Mouse (Mus musculus) megakaryocyte, embryonic 14.5 days (primary cell): Measurements from ENCODE around the gene Astn1. TPM values are rescaled to one million over a fixed set of nuclear protein-coding genes. Genes with fewer than 3 reads are reported as not detected.

Experiments used
- H3K27me3 ChIP-seq: replicated peaks from 2 replicates; pipeline ENCODE3; 2012; ENCODE audit warnings: inconsistent platforms
- H3K36me3 ChIP-seq: replicated peaks from 2 replicates; pipeline ENCODE3; 2012; ENCODE audit warnings: low read length, inconsistent platforms, mixed read lengths
- H3K4me1 ChIP-seq: 2 replicates; pipeline ENCODE4 v1.6.1; 2012; ENCODE audit warnings: inconsistent platforms
- H3K4me3 ChIP-seq: replicated peaks from 2 replicates; pipeline ENCODE3; 2012; ENCODE audit warnings: moderate library complexity, mild to moderate bottlenecking, inconsistent platforms
- H3K9me3 ChIP-seq: 2 replicates; pipeline ENCODE4 v1.6.1; 2012; ENCODE audit warnings: inconsistent platforms
- FLI1 ChIP-seq: IDR thresholded peaks from 2 replicates; pipeline ENCODE4 v1.6.1; 2012; ENCODE audit warnings: low read length, inconsistent platforms, mixed read lengths
- GATA1 ChIP-seq: IDR thresholded peaks from 3 replicates; pipeline ENCODE4 v1.6.1; 2012; ENCODE audit warnings: mixed read lengths, low read length, inconsistent platforms, borderline replicate concordance
- polyA plus RNA-seq: library from polyadenylated mRNA; stranded (reverse); fragments of >175 nt; gene quantifications from 2 replicates; pipeline ENCODE4 v1.2.3, GENCODE M21; 2012; ENCODE audit warnings: low replicate concordance; ENCODE audit not compliant: insufficient read depth

The Astn1 gene
- polyA plus RNA-seq, 1 experiment = not detected

DNA sequence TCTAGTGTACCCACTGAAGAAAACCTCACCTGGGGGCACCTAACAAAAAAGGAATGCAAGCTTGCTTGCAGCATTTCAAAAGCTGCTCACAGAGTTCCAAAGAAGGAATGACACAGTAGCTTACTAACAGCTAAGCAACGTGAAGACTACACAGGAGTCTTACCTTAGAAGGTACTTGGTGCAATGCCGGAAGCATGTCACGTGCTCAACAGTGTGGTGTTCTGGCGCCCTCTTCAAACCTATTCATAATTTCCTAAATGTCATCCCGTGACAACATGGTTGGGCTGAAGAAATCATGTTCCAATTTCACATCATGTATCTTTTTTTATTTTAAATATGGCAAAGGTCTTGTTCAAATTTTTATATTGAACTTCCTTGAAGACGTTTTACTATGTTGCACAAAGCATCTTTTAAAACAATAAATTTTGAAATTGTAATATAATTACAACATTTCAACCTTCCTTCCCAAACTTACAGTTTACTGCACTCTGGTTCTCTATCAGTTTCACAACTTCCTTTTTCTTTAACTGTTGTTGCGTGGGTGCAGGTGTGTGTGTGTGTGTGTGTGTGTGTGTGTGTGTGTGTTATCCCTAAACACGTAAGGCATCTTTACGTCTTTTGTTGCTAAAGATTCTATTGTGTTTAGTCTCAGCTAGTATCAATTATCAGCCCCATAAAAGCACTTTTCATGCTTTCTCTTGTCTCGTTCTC, 335.9 kb downstream of the Astn1 start:
- H3K4me1 ChIP-seq = no peaks in the 10 kb centered on the region
- H3K4me3 ChIP-seq = no peak overlapping the region
- TF ChIP-seq FLI1 (no peak), GATA1 (no peak)
- H3K9me3 ChIP-seq = peaks cover 5% of the 10 kb centered on the region; the same call in 1 of the 2 replicates
- H3K27me3 ChIP-seq = no peaks in the 10 kb centered on the region
- H3K36me3 ChIP-seq = no peaks in the 10 kb centered on the region

DNA sequence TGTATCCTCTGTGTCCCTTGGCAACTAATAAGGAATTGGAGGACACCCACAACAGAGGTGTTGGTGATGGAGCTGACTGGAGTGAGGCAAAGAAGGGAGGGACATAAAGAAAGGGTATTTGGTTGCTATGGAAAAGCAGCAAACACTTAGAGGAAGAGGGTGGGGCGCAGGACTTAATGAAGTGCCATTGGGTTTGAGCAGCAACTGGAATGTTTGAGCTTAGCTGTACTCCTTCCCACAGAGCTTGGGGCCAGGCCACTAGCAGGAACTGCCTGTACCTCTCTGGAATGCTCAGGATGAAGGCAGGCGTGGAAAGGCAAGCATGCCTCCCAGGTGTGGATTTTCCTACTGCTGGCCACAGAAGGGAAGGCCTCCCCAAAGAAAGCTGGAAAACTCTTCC, 337.2 kb downstream of the Astn1 start:
- H3K27me3 ChIP-seq = no peaks in the 10 kb centered on the region

DNA sequence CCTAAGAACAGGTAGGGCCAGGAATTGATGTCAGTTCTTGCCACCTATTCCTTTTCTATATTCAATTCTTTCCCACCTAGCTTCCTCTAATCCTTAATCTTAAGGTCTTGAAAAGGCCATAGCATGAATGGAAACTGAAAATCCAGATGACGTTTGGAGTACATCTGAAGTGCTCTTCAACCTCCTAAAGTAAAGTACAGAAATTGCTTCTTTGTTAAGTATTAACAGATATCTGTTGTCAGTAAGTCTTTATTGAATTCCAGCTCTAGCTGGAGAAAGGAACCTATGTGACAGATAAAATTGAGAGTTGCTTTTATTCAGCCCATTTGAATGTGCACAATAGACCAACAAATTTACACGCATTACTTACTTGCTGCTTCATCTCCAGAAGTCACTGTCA, 338.1 kb downstream of the Astn1 start:
- Histone ChIP-seq H3K36me3 (no peaks in the 10 kb centered on the region), H3K9me3 (peaks cover 5% of the 10 kb centered on the region; the same call in 1 of the 2 replicates), H3K4me1 (no peaks in the 10 kb centered on the region), H3K4me3 (no peak overlapping the region), H3K27me3 (no peaks in the 10 kb centered on the region)
- no peak for TF ChIP-seq FLI1
- TF ChIP-seq GATA1 = no peak

More for the DNA sequence above, 337.2 kb downstream of the Astn1 start:
- no peaks in the 10 kb centered on the region for H3K36me3 ChIP-seq
- H3K4me3 ChIP-seq = no peak overlapping the region
- no peaks in the 10 kb centered on the region for H3K4me1 ChIP-seq
- TF ChIP-seq GATA1 (no peak), FLI1 (no peak)
- H3K9me3 ChIP-seq = peaks cover 5% of the 10 kb centered on the region; the same call in 1 of the 2 replicates

DNA sequence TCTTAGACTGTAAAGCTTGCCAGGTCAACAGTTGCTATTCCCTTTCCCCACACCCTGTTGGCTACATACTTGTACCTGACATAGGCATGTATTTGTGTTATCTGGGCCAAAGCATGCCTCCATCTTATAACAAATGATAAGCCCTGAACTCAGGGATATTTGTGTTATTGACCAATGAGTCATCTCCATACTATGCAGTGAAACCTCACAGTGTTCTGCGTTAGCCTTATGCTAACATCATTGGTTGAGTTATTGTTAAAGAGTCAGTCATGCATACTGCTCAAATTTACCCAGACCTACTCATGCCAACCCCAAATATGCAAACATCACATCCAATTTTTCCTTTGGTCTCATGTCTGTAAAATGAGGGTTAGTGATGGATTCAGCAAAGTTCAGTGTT, 339.3 kb downstream of the Astn1 start:
- Histone ChIP-seq H3K36me3 (no peaks in the 10 kb centered on the region), H3K9me3 (peaks cover 5% of the 10 kb centered on the region; the same call in 1 of the 2 replicates), H3K27me3 (no peaks in the 10 kb centered on the region), H3K4me3 (no peak overlapping the region), H3K4me1 (no peaks in the 10 kb centered on the region)
- no peak for TF ChIP-seq GATA1
- TF ChIP-seq FLI1 = no peak

DNA sequence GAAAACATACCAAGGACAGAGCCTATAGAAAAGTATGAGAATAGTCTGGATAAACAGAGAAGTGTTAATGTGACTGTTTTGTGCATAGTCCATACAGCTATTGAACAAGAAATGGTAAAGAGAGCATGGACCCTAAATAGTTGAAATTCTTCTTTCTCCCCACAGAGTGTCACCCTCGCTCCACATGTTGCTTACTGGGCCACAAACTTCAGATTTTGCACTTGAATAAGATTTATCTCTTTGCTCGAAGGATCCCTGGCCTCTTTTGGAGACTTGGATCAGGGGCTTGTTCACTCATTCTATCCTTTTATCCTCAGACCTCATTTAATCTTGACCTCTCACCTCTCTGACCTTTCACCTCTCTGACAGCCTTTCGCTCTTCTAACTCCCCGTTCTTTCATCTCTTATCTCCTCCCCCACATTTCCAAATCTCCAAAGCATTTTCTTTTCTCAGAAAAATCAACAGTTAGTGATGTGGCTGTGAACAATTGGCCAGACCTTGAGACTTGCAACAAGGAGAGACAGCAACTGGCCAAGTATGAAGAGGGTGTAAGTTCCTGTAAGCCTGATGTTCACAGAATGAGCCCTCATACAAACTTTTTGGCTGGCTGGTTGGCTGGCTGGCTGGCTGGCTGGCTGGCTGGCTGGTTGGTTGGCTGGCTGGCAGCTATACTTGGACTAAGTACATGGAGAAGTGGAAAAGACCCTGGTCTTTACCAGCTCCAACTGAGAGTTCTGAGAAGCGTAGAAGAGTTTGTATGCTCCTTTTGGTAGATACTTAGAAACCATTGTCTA, 351.4 kb downstream of the Astn1 start:
- no peak overlapping the region for H3K4me3 ChIP-seq
- H3K9me3 ChIP-seq = no peaks in the 10 kb centered on the region
- no peaks in the 10 kb centered on the region for H3K36me3 ChIP-seq
- H3K27me3 ChIP-seq = no peaks in the 10 kb centered on the region
- TF ChIP-seq GATA1 = no peak
- no peak for TF ChIP-seq FLI1
- no peaks in the 10 kb centered on the region for H3K4me1 ChIP-seq

DNA sequence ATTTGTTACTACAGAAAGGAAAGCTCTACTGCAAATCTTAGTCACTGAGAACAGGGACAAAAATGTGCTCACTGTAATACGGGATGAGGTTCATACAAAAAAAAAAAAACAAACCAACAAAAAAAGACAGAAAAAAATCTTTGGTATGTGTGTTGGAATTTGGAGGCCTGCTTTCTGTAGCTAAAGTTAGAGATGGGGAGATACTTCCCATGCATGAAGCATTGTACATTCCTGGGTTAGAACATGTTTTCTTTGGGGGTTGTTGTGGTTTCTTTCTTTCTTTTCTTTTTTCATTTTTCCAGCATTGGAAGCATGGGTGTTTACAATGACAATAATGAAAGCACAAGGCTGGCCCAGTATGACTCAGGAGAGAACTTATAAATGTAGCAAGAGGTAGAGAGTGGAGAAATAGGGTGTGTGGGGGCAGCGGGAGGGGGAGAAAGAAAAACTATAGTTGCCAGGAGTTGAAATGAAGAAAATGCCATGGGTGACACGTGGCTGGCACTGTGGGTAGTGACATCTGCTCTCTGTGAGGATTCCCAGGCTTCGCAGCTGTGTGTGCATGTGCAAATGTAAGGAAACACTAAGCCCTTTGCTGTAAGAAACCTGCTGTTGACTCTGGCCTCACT, 370.9 kb downstream of the Astn1 start:
- no peak for TF ChIP-seq GATA1
- no peak for TF ChIP-seq FLI1

DNA sequence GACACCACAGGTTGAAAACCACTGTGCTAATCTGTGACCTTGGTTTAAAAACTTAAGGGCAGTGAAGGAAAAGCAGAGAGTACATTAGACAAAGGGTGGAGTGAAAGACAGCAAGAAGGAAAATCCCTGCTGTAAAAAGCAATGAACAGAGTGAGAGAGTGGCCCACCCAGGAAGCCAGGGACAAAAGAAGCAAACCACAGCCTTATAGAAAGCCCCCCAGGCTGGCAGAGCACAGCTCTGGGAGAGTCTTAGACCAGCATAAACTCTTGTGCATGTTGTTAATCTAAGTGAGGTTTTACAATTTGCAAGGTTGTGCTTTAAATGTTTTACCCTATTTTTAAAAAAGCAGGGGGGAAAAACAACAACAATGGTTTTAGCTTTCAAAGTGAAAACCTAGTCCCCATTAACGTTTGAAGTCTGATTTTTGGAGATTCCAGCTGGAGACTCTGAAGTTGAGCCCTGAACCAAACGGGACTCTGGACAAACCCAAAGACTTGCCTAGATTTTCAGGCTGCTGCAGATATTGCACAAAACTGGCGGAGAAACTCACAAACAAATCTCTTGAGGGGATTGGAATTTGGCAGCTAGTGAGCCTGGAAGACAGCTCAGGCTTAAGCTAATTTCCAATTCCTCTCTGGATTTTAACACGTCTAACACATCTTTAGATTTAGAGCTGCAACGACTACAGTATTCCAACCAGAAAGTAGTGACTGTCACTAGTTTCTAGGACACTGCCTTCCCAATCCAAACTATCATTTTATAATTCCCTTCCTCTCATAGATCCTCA, 377.3 kb downstream of the Astn1 start:
- Histone ChIP-seq H3K9me3 (peaks cover 2% of the 10 kb centered on the region; the same call in 1 of the 2 replicates), H3K36me3 (no peaks in the 10 kb centered on the region), H3K27me3 (no peaks in the 10 kb centered on the region), H3K4me1 (no peaks in the 10 kb centered on the region), H3K4me3 (no peak overlapping the region)
- TF ChIP-seq GATA1 = no peak
- no peak for TF ChIP-seq FLI1

More for the DNA sequence above, 370.9 kb downstream of the Astn1 start:
- no peaks in the 10 kb centered on the region for H3K36me3 ChIP-seq
- no peaks in the 10 kb centered on the region for H3K4me1 ChIP-seq
- H3K9me3 ChIP-seq = peaks cover 4% of the 10 kb centered on the region; the same call in 1 of the 2 replicates
- no peaks in the 10 kb centered on the region for H3K27me3 ChIP-seq
- no peak overlapping the region for H3K4me3 ChIP-seq

DNA sequence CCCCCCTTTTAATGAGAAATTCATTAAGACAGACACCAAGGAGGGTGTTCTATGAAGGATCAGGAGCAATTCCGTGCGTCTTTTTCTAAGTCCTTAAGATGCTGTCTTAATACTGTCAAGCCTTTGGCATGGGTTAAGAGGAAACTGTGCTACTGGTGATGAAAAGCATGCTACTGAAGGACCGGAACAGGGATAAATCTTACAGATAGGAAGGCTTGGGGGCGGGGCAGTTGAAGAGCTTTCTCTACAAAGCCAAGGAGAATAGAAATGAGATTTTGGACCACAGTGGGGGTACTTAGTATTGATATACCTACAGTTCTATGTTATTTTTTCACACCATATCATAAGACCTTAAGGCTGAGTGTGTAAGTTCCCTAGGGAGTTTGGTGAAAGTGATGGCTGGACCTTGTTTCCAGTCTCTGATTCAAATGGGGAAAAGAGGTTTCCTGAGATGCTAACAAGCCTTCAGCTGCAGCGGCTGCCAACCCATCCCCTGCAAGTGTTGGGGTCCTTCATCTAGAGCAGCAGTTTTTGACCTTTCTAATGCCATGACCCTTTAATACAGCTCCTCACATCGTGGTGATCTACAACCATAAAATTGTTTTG, 378.2 kb downstream of the Astn1 start:
- TF ChIP-seq FLI1 (no peak), GATA1 (no peak)
- Histone ChIP-seq H3K4me1 (no peaks in the 10 kb centered on the region), H3K9me3 (peaks cover 2% of the 10 kb centered on the region; the same call in 1 of the 2 replicates), H3K36me3 (no peaks in the 10 kb centered on the region), H3K27me3 (no peaks in the 10 kb centered on the region), H3K4me3 (no peak overlapping the region)

DNA sequence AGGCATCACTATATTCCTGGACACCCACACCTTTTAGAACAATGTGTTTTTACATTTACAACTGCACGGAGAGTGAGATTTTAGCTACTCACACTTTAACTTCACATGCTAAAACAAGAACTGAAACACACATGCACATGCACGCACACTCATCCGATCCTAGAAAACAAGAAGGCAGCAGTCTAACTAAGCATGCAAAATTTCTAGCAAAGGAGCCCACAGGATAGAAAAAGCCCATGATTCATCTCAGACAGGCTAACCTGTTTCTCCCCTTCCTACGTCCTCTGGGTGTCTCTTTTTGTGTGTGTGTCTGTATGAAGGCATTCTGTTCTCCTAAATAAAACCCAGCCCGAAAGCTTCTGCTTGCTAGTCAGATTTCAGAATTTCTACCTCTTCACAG, 378.9 kb downstream of the Astn1 start:
- Histone ChIP-seq H3K27me3 (no peaks in the 10 kb centered on the region), H3K9me3 (peaks cover 2% of the 10 kb centered on the region; the same call in 1 of the 2 replicates), H3K4me1 (no peaks in the 10 kb centered on the region), H3K36me3 (no peaks in the 10 kb centered on the region), H3K4me3 (no peak overlapping the region)
- TF ChIP-seq FLI1 (no peak), GATA1 (no peak)

Other genes starting within 250 kb of the Astn1 start
- 0.54 TPM in 1 of 2 replicates, not detected in the other for gene Brinp2, start 5.9 kb upstream of the Astn1 start, polyA plus RNA-seq